Mouse (Mus musculus) forebrain, embryonic 14.5 days (tissue): ENCODE measurements around the gene Kif1b. TPM values are rescaled to one million over a fixed set of nuclear protein-coding genes. Genes with fewer than 3 reads are reported as not detected.

Source experiments
- ATAC-seq: fragments of 200-750 bp; cut with Nextera tagmentation; 2 replicates; pipeline ENCODE4 v1.8.0; 2017; ENCODE audit warnings: mild to moderate bottlenecking, moderate library complexity
- DNase-seq: peaks from one replicate; pipeline ENCODE4 v3.0.0-alpha.2; 2015; ENCODE audit warnings: low spot score
- H3K27ac ChIP-seq: fragments of 300-500 bp; sonication (generic); 2 replicates; pipeline ENCODE4 v1.5.1; 2014; ENCODE audit warnings: low read depth, mild to moderate bottlenecking, control low read depth, low read length, moderate library complexity
- H3K27me3 ChIP-seq: fragments of 300-500 bp; sonication (generic); replicated peaks from 2 replicates; pipeline ENCODE4 v1.6.1; 2014; ENCODE audit warnings: low read length, control low read depth, mixed read lengths; ENCODE audit not compliant: control insufficient read depth, insufficient read depth
- H3K36me3 ChIP-seq: fragments of 300-500 bp; sonication (generic); 2 replicates; pipeline ENCODE4 v1.6.1; 2014; ENCODE audit warnings: low read length, control low read depth; ENCODE audit not compliant: control insufficient read depth, insufficient read depth
- H3K4me1 ChIP-seq: fragments of 300-500 bp; sonication (generic); 2 replicates; pipeline ENCODE4 v1.6.1; 2014; ENCODE audit warnings: antibody characterized with exemption, low read length, control low read depth; ENCODE audit not compliant: control insufficient read depth, insufficient read depth
- H3K4me2 ChIP-seq: fragments of 300-500 bp; sonication (generic); 2 replicates; pipeline ENCODE4 v1.6.1; 2014; ENCODE audit warnings: mild to moderate bottlenecking, control low read depth, low read length
- H3K4me3 ChIP-seq: fragments of 300-500 bp; sonication (generic); 2 replicates; pipeline ENCODE4 v1.5.1; 2014; ENCODE audit warnings: low read depth, low read length, control low read depth
- H3K9ac ChIP-seq: fragments of 300-500 bp; sonication (generic); 2 replicates; pipeline ENCODE4 v1.6.1; 2014; ENCODE audit warnings: mild to moderate bottlenecking, low read length, control low read depth, moderate library complexity
- H3K9me3 ChIP-seq: fragments of 300-500 bp; sonication (generic); replicated peaks from 2 replicates; pipeline ENCODE4 v1.6.1; 2016; ENCODE audit warnings: low read length, control low read depth, mixed read lengths; ENCODE audit not compliant: control insufficient read depth
- WGBS: fragments of 180-500 bp; shearing (Covaris S2); extraction: QIAGEN DNeasy Blood & Tissue Kit; methylation state at CpG from one replicate; pipeline ENCODE4 v1.1.7; 2014; 5-methylcytosine and 5-hydroxymethylcytosine counted together
- polyA plus RNA-seq: library from polyadenylated mRNA; unstranded; fragments of >200 nt; fragmentation: Nextera tagmentation; extraction: Ambion mirVana; gene quantifications from 2 replicates; pipeline ENCODE4 v1.2.1, GENCODE M21; 2014

Gene Kif1b
- polyA plus RNA-seq, 1 experiment from 2014 or later: 101 TPM

- Histone ChIP-seq H3K4me3 (no peak overlapping the region), H3K9me3 (no peaks in the 10 kb centered on the region), H3K27me3 (no peaks in the 10 kb centered on the region), H3K4me1 (no peaks in the 10 kb centered on the region), H3K9ac (no peak overlapping the region), H3K36me3 (peaks cover 76% of the 10 kb centered on the region), H3K4me2 (no peak overlapping the region), H3K27ac (no peak overlapping the region)
- no peak for ATAC-seq
- 96% methylated on average over 6 of the region's 6 CpGs for WGBS
- DNase-seq: no peak
These were observed 146.3 kb downstream of the Kif1b start for GRCm38 (mm10) chr4:149161166-149161565.

- DNase-seq (no peak), ATAC-seq (no peak)
- H3K4me3 ChIP-seq: no peak overlapping the region
- H3K9me3 ChIP-seq: no peaks in the 10 kb centered on the region
- no peak overlapping the region for H3K9ac ChIP-seq
- H3K36me3 ChIP-seq: peaks cover 88% of the 10 kb centered on the region
- no peaks in the 10 kb centered on the region for H3K27me3 ChIP-seq
- no peaks in the 10 kb centered on the region for H3K4me1 ChIP-seq
- WGBS: 89% methylated on average over 13 of the region's 13 CpGs
- H3K27ac ChIP-seq: no peak overlapping the region
- H3K4me2 ChIP-seq: no peak overlapping the region
These were observed 147.6 kb downstream of the Kif1b start for GRCm38 (mm10) chr4:149159891-149160290.

GRCm38 (mm10) chr4:149159203-149159602, 148.3 kb downstream of the Kif1b start:
- ATAC-seq (no peak), DNase-seq (no peak)
- no peak overlapping the region for H3K9ac ChIP-seq
- WGBS: 88% methylated on average over 2 of the region's 2 CpGs
- H3K9me3 ChIP-seq: no peaks in the 10 kb centered on the region
- no peaks in the 10 kb centered on the region for H3K27me3 ChIP-seq
- H3K27ac ChIP-seq: no peak overlapping the region
- no peak overlapping the region for H3K4me3 ChIP-seq
- H3K4me2 ChIP-seq: no peak overlapping the region
- H3K4me1 ChIP-seq: no peaks in the 10 kb centered on the region
- H3K36me3 ChIP-seq: peaks cover 90% of the 10 kb centered on the region

- Histone ChIP-seq H3K4me1 (no peaks in the 10 kb centered on the region), H3K27me3 (no peaks in the 10 kb centered on the region), H3K27ac (no peak overlapping the region), H3K9me3 (no peaks in the 10 kb centered on the region), H3K36me3 (peaks cover 97% of the 10 kb centered on the region), H3K4me3 (no peak overlapping the region), H3K4me2 (no peak overlapping the region), H3K9ac (no peak overlapping the region)
- DNase-seq: no peak
- WGBS: 86% methylated on average over 8 of the region's 8 CpGs
- ATAC-seq: no peak
These were observed 150.0 kb downstream of the Kif1b start for GRCm38 (mm10) chr4:149157415-149157973.

- Histone ChIP-seq H3K9ac (no peak overlapping the region), H3K4me1 (no peaks in the 10 kb centered on the region), H3K9me3 (no peaks in the 10 kb centered on the region), H3K4me2 (no peak overlapping the region), H3K27ac (no peak overlapping the region), H3K4me3 (no peak overlapping the region), H3K27me3 (no peaks in the 10 kb centered on the region), H3K36me3 (peaks cover 98% of the 10 kb centered on the region)
- ATAC-seq (no peak), DNase-seq (no peak)
- 97% methylated on average over 6 of the region's 6 CpGs for WGBS
These were observed 151.8 kb downstream of the Kif1b start for GRCm38 (mm10) chr4:149155711-149156110.

- Histone ChIP-seq H3K27ac (no peak overlapping the region), H3K27me3 (no peaks in the 10 kb centered on the region), H3K36me3 (peaks cover 97% of the 10 kb centered on the region), H3K4me3 (no peak overlapping the region), H3K4me2 (no peak overlapping the region), H3K4me1 (no peaks in the 10 kb centered on the region), H3K9ac (no peak overlapping the region), H3K9me3 (no peaks in the 10 kb centered on the region)
- WGBS: 97% methylated on average over 7 of the region's 7 CpGs
- no peak for DNase-seq
- ATAC-seq: no peak
These were observed 152.6 kb downstream of the Kif1b start for GRCm38 (mm10) chr4:149154859-149155258.

GRCm38 (mm10) chr4:149150721-149151120, 156.8 kb downstream of the Kif1b start:
- no peaks in the 10 kb centered on the region for H3K27me3 ChIP-seq
- H3K4me2 ChIP-seq: no peak overlapping the region
- no peak for ATAC-seq
- no peak overlapping the region for H3K4me3 ChIP-seq
- no peaks in the 10 kb centered on the region for H3K4me1 ChIP-seq
- H3K36me3 ChIP-seq: peaks cover 61% of the 10 kb centered on the region
- H3K9me3 ChIP-seq: no peaks in the 10 kb centered on the region
- no peak overlapping the region for H3K27ac ChIP-seq
- H3K9ac ChIP-seq: no peak overlapping the region
- no peak for DNase-seq
- 94% methylated on average over 11 of the region's 11 CpGs for WGBS

GRCm38 (mm10) chr4:149150256-149150655, 157.2 kb downstream of the Kif1b start:
- no peak overlapping the region for H3K9ac ChIP-seq
- ATAC-seq (no peak), DNase-seq (no peak)
- no peak overlapping the region for H3K4me2 ChIP-seq
- peaks cover 56% of the 10 kb centered on the region for H3K36me3 ChIP-seq
- 93% methylated on average over 11 of the region's 11 CpGs for WGBS
- H3K27ac ChIP-seq: no peak overlapping the region
- H3K9me3 ChIP-seq: no peaks in the 10 kb centered on the region
- H3K27me3 ChIP-seq: no peaks in the 10 kb centered on the region
- H3K4me3 ChIP-seq: no peak overlapping the region
- H3K4me1 ChIP-seq: no peaks in the 10 kb centered on the region

GRCm38 (mm10) chr4:149149611-149150010, 157.9 kb downstream of the Kif1b start:
- no peak overlapping the region for H3K9ac ChIP-seq
- H3K36me3 ChIP-seq: peaks cover 50% of the 10 kb centered on the region
- H3K4me3 ChIP-seq: no peak overlapping the region
- DNase-seq (no peak), ATAC-seq (no peak)
- 82% methylated on average over 7 of the region's 7 CpGs for WGBS
- no peak overlapping the region for H3K4me2 ChIP-seq
- no peaks in the 10 kb centered on the region for H3K27me3 ChIP-seq
- H3K27ac ChIP-seq: no peak overlapping the region
- no peaks in the 10 kb centered on the region for H3K9me3 ChIP-seq
- H3K4me1 ChIP-seq: no peaks in the 10 kb centered on the region
